In genomic region chr9:107723292-107723691, GRCm38 (mm10) we compare ENCODE assay signal across 9 mouse cellular contexts. TPM values are rescaled to one million over a fixed set of nuclear protein-coding genes. Genes with fewer than 3 reads are reported as not detected.
DNase-seq lines count a peak whose midpoint lies in the region; ATAC-seq and TF ChIP-seq lines count a peak whose summit lies in the region.
"Had no signal": no experiment of that assay in that cellular context is flagged by ENCODE, and none has a peak within 500 bp of the region (broad histone marks: within the 10 kb centered on the region; RNA-seq: fewer than 3 reads in every experiment).

No protein-coding gene starts in this region.

- TF ChIP-seq POLR2A in liver, adult 2 months (IDR thresholded peaks at IDR 0.05; ENCODE audit: extremely low read depth, insufficient read depth, low read length) = no peak

- H3K4me3 ChIP-seq in liver, adult 2 months (ENCODE audit: insufficient read depth, low read depth, low read length) = no peak overlapping the region
- no peak overlapping the region for H3K4me3 ChIP-seq in liver, postnatal 0 days (ENCODE audit: low read depth, low read length)
- no peak overlapping the region for H3K4me3 ChIP-seq in forebrain, embryonic 11.5 days (ENCODE audit: low read depth, low read length)
- H3K4me3 ChIP-seq in hindbrain, postnatal 0 days (ENCODE audit: low read length) = no peak overlapping the region
- H3K4me3 ChIP-seq in midbrain, postnatal 0 days (ENCODE audit: low read depth, low read length) = no peak overlapping the region

- no peak overlapping the region for H3K4me2 ChIP-seq in liver, postnatal 0 days (ENCODE audit: low read depth, low read length)
- H3K4me2 ChIP-seq in forebrain, embryonic 11.5 days (ENCODE audit: low read depth, low read length, severe bottlenecking) = peak overlapping the region; percentile 38; the same call in 1 of the 2 replicates
- peak overlapping the region; percentile 36; the same call in 1 of the 2 replicates for H3K4me2 ChIP-seq in hindbrain, postnatal 0 days (ENCODE audit: low read depth, low read length)
- H3K4me2 ChIP-seq in midbrain, postnatal 0 days (ENCODE audit: low read depth, low read length, poor library complexity, severe bottlenecking) = no peak overlapping the region

- no peaks in the 10 kb centered on the region for H3K36me3 ChIP-seq in liver, adult 2 months (ENCODE audit: control insufficient read depth, insufficient read depth, low read length)
- H3K36me3 ChIP-seq in liver, postnatal 0 days (replicated peaks; ENCODE audit: insufficient read depth, low read length) = no peaks in the 10 kb centered on the region
- H3K36me3 ChIP-seq in forebrain, embryonic 11.5 days (ENCODE audit: control insufficient read depth, insufficient read depth, low read length) = no peaks in the 10 kb centered on the region
- no peaks in the 10 kb centered on the region for H3K36me3 ChIP-seq in hindbrain, postnatal 0 days (ENCODE audit: insufficient read depth, low read length)
- no peaks in the 10 kb centered on the region for H3K36me3 ChIP-seq in midbrain, postnatal 0 days (ENCODE audit: insufficient read depth, low read length)

- no peak overlapping the region for H3K9ac ChIP-seq in liver, adult 2 months (ENCODE audit: low read depth, low read length)
- no peak overlapping the region for H3K9ac ChIP-seq in liver, postnatal 0 days (replicated peaks)
- peak overlapping the region; percentile 35; the same call in 1 of the 2 replicates for H3K9ac ChIP-seq in forebrain, embryonic 11.5 days (ENCODE audit: low read length)
- 0 out of 2 replicates have a peak overlapping the region, but pooled peaks have one; percentile 5 for H3K9ac ChIP-seq in hindbrain, postnatal 0 days (replicated peaks; ENCODE audit: low read length)
- H3K9ac ChIP-seq in midbrain, postnatal 0 days (replicated peaks; ENCODE audit: low read length, poor library complexity, severe bottlenecking) = no peak overlapping the region

- no peaks in the 10 kb centered on the region for H3K9me3 ChIP-seq in liver, postnatal 0 days (ENCODE audit: low read length)
- H3K9me3 ChIP-seq in forebrain, embryonic 11.5 days (ENCODE audit: control insufficient read depth, low read length) = no peaks in the 10 kb centered on the region
- H3K9me3 ChIP-seq in hindbrain, postnatal 0 days (ENCODE audit: low read length) = no peaks in the 10 kb centered on the region
- H3K9me3 ChIP-seq in midbrain, postnatal 0 days (ENCODE audit: low read length) = no peaks in the 10 kb centered on the region

- H3K4me1 ChIP-seq in liver, adult 2 months (ENCODE audit: control insufficient read depth, insufficient read depth, low read length) = peaks cover 4% of the 10 kb centered on the region
- peaks cover 12% of the 10 kb centered on the region for H3K4me1 ChIP-seq in liver, postnatal 0 days (ENCODE audit: insufficient read depth)
- H3K4me1 ChIP-seq in forebrain, embryonic 11.5 days (replicated peaks; ENCODE audit: control insufficient read depth, insufficient read depth, low read length) = peaks cover 21% of the 10 kb centered on the region
- peaks cover 18% of the 10 kb centered on the region; the same call in 1 of the 2 replicates for H3K4me1 ChIP-seq in hindbrain, postnatal 0 days (ENCODE audit: insufficient read depth, low read length)
- H3K4me1 ChIP-seq in midbrain, postnatal 0 days (ENCODE audit: insufficient read depth, low read length) = peaks cover 27% of the 10 kb centered on the region

- TF ChIP-seq EP300 in liver, postnatal 0 days (IDR thresholded peaks at IDR 0.05; ENCODE audit: low read depth) = no peak

- H3K27me3 ChIP-seq in liver, adult 2 months (ENCODE audit: control insufficient read depth, insufficient read depth, low read length) = no peaks in the 10 kb centered on the region
- H3K27me3 ChIP-seq in liver, postnatal 0 days (ENCODE audit: insufficient read depth, low read length) = 0 out of 2 replicates have a peak, but pooled peaks cover 4% of the 10 kb centered on the region
- H3K27me3 ChIP-seq in forebrain, embryonic 11.5 days (ENCODE audit: control insufficient read depth, insufficient read depth, low read length) = no peaks in the 10 kb centered on the region
- no peaks in the 10 kb centered on the region for H3K27me3 ChIP-seq in hindbrain, postnatal 0 days (ENCODE audit: insufficient read depth, low read length)
- no peaks in the 10 kb centered on the region for H3K27me3 ChIP-seq in midbrain, postnatal 0 days (ENCODE audit: insufficient read depth, low read length)

- no peaks in the 10 kb centered on the region for H3K79me2 ChIP-seq in liver, adult 2 months (ENCODE audit: control insufficient read depth, insufficient read depth, low read length)

- 0 out of 2 replicates have a peak overlapping the region, but pooled peaks have one; percentile 32 for H3K27ac ChIP-seq in liver, adult 2 months (replicated peaks; ENCODE audit: insufficient read depth, low read depth, low read length)
- no peak overlapping the region; the same call in 1 of the 2 replicates for H3K27ac ChIP-seq in liver, postnatal 0 days (ENCODE audit: low read depth)
- peak overlapping the region; percentile 51 for H3K27ac ChIP-seq in forebrain, embryonic 11.5 days (ENCODE audit: low read depth, low read length)
- H3K27ac ChIP-seq in hindbrain, postnatal 0 days = peak overlapping the region; percentile 51; the same call in 1 of the 2 replicates
- peak overlapping the region; percentile 63; the same call in 1 of the 2 replicates for H3K27ac ChIP-seq in midbrain, postnatal 0 days (ENCODE audit: low read depth, low read length)

- DNase-seq in liver, adult 2 months (ENCODE audit: extremely low read depth, low read depth, low spot score) = no peak
- no peak for DNase-seq in liver, postnatal 0 days
- DNase-seq in forebrain, embryonic 11.5 days (ENCODE audit: low spot score) = no peak
- no peak for DNase-seq in hindbrain, postnatal 0 days (ENCODE audit: low spot score)
- no peak for DNase-seq in midbrain, postnatal 0 days (ENCODE audit: low spot score)
- no peak for DNase-seq in spleen, postnatal 14 days (ENCODE audit: low spot score in 2 of 2)
- DNase-seq: right cerebral cortex, postnatal 25 days had no signal

- TF ChIP-seq CTCF in liver, adult 2 months (IDR thresholded peaks at IDR 0.05; ENCODE audit: low read depth, low read length) = no peak
- TF ChIP-seq CTCF in liver, postnatal 0 days (IDR thresholded peaks at IDR 0.05; ENCODE audit: low read depth) = no peak
- TF ChIP-seq CTCF in hindbrain, postnatal 0 days (IDR thresholded peaks at IDR 0.05; ENCODE audit: low read depth) = no peak
- TF ChIP-seq CTCF in midbrain, postnatal 0 days (IDR thresholded peaks at IDR 0.05) = no peak

- ATAC-seq in liver, postnatal 0 days = no peak
- peak; percentile 11 for ATAC-seq in forebrain, embryonic 11.5 days (replicated peaks; ENCODE audit: low FRiP score)
- peak; percentile 4; the same call in 1 of the 2 replicates for ATAC-seq in hindbrain, postnatal 0 days
- 0 out of 2 replicates have a peak, but pooled peaks have one; percentile 25 for ATAC-seq in midbrain, postnatal 0 days (ENCODE audit: low FRiP score)
- ATAC-seq in inflammation-experienced regulatory T-cells, adult 6 months = no peak

- 67% methylated on average over 6 of the region's 6 CpGs for WGBS in liver, adult 2 months
- 35% methylated on average over 6 of the region's 6 CpGs for WGBS in liver, postnatal 0 days (ENCODE audit: insufficient replicate concordance)
- WGBS in forebrain, embryonic 11.5 days = 18% methylated on average over 6 of the region's 6 CpGs
- 24% methylated on average over 6 of the region's 6 CpGs for WGBS in hindbrain, postnatal 0 days
- 24% methylated on average over 6 of the region's 6 CpGs for WGBS in midbrain, postnatal 0 days

RNA-seq across cellular contexts. Expression of gene Sema3f, which starts 13.0 kb away (rescaled TPM):
- 3.5 and 4.6 TPM in 2 replicates for total RNA-seq in liver, adult 2 months (2014; rRNA removed)
- 6.7 and 8.9 TPM in 2 replicates for polyA plus RNA-seq in liver, adult 2 months (2012; rRNA removed)
- polyA plus RNA-seq in liver, postnatal 0 days (2015; fragmentation: Nextera tagmentation; extraction: Ambion mirVana) = 0.76 and 1.1 TPM in 2 replicates
- 13.2 and 15.9 TPM in 2 replicates for polyA plus RNA-seq in forebrain, embryonic 11.5 days (2014; fragmentation: Nextera tagmentation; extraction: Ambion mirVana)
- total RNA-seq in hindbrain, postnatal 0 days (2014; rRNA removed) = 65.4 and 81.3 TPM in 2 replicates
- polyA plus RNA-seq in hindbrain, postnatal 0 days (2015; fragmentation: Nextera tagmentation; extraction: Ambion mirVana) = 7.5 and 8.7 TPM in 2 replicates
- total RNA-seq in midbrain, postnatal 0 days (2014; rRNA removed) = 115 and 120 TPM in 2 replicates
- 13.5 and 14.1 TPM in 2 replicates for polyA plus RNA-seq in midbrain, postnatal 0 days (2015; fragmentation: Nextera tagmentation; extraction: Ambion mirVana)
- not detected for polyA plus RNA-seq in inflammation-experienced regulatory T-cells, adult 6 months (2017; shearing (Covaris generic))

RNA-seq across cellular contexts. Expression of gene Gnat1, which starts 43.8 kb away (rescaled TPM):
- total RNA-seq in liver, adult 2 months (2014; rRNA removed) = 3.2 and 6.3 TPM in 2 replicates
- polyA plus RNA-seq in liver, adult 2 months (2012; rRNA removed) = 5.5 and 7.1 TPM in 2 replicates
- polyA plus RNA-seq in liver, postnatal 0 days (2015; fragmentation: Nextera tagmentation; extraction: Ambion mirVana) = 5.8 and 6.2 TPM in 2 replicates
- polyA plus RNA-seq in forebrain, embryonic 11.5 days (2014; fragmentation: Nextera tagmentation; extraction: Ambion mirVana) = 1.6 and 2.6 TPM in 2 replicates
- 0.52 TPM in 1 of 2 replicates, not detected in the other for total RNA-seq in hindbrain, postnatal 0 days (2014; rRNA removed)
- 2.4 and 2.7 TPM in 2 replicates for polyA plus RNA-seq in hindbrain, postnatal 0 days (2015; fragmentation: Nextera tagmentation; extraction: Ambion mirVana)
- 0.52 and 0.55 TPM in 2 replicates for total RNA-seq in midbrain, postnatal 0 days (2014; rRNA removed)
- 2.3 and 2.6 TPM in 2 replicates for polyA plus RNA-seq in midbrain, postnatal 0 days (2015; fragmentation: Nextera tagmentation; extraction: Ambion mirVana)
- 1 to 10 TPM in 1 of 3 experiments, under 1 TPM in 1, not detected in 1; 0.58 to 1.1 TPM for polyA plus RNA-seq in inflammation-experienced regulatory T-cells, adult 6 months (2017; shearing (Covaris generic))
- total RNA-seq: hematopoietic stem cell, adult 5-6 weeks had no signal

RNA-seq across cellular contexts. Expression of gene Rbm5, which starts 47.5 kb away (rescaled TPM):
- total RNA-seq in liver, adult 2 months (2014; rRNA removed) = 46.2 and 48.3 TPM in 2 replicates
- polyA plus RNA-seq in liver, adult 2 months (2012; rRNA removed) = 18.1 and 31.3 TPM in 2 replicates
- 37.8 and 41.7 TPM in 2 replicates for polyA plus RNA-seq in liver, postnatal 0 days (2015; fragmentation: Nextera tagmentation; extraction: Ambion mirVana)
- polyA plus RNA-seq in forebrain, embryonic 11.5 days (2014; fragmentation: Nextera tagmentation; extraction: Ambion mirVana) = 198 and 206 TPM in 2 replicates
- 85.5 and 149 TPM in 2 replicates for total RNA-seq in hindbrain, postnatal 0 days (2014; rRNA removed)
- polyA plus RNA-seq in hindbrain, postnatal 0 days (2015; fragmentation: Nextera tagmentation; extraction: Ambion mirVana) = 142 and 148 TPM in 2 replicates
- 142 and 145 TPM in 2 replicates for total RNA-seq in midbrain, postnatal 0 days (2014; rRNA removed)
- 159 and 160 TPM in 2 replicates for polyA plus RNA-seq in midbrain, postnatal 0 days (2015; fragmentation: Nextera tagmentation; extraction: Ambion mirVana)
- polyA plus RNA-seq in inflammation-experienced regulatory T-cells, adult 6 months (2017; shearing (Covaris generic)) = 100 to 1,000 TPM; 305 to 399 (median 332) TPM

RNA-seq across cellular contexts. Expression of gene Slc38a3, which starts 54.0 kb away (rescaled TPM):
- 982 and 1,378 TPM in 2 replicates for total RNA-seq in liver, adult 2 months (2014; rRNA removed)
- 3,567 and 4,585 TPM in 2 replicates for polyA plus RNA-seq in liver, adult 2 months (2012; rRNA removed)
- 147 and 174 TPM in 2 replicates for polyA plus RNA-seq in liver, postnatal 0 days (2015; fragmentation: Nextera tagmentation; extraction: Ambion mirVana)
- 6.7 TPM in 2 replicates for polyA plus RNA-seq in forebrain, embryonic 11.5 days (2014; fragmentation: Nextera tagmentation; extraction: Ambion mirVana)
- total RNA-seq in hindbrain, postnatal 0 days (2014; rRNA removed) = 102 and 134 TPM in 2 replicates
- polyA plus RNA-seq in hindbrain, postnatal 0 days (2015; fragmentation: Nextera tagmentation; extraction: Ambion mirVana) = 52.1 and 54.5 TPM in 2 replicates
- total RNA-seq in midbrain, postnatal 0 days (2014; rRNA removed) = 70.0 and 94.5 TPM in 2 replicates
- polyA plus RNA-seq in midbrain, postnatal 0 days (2015; fragmentation: Nextera tagmentation; extraction: Ambion mirVana) = 37.6 and 44.6 TPM in 2 replicates
- not detected for polyA plus RNA-seq in inflammation-experienced regulatory T-cells, adult 6 months (2017; shearing (Covaris generic))
- total RNA-seq: hematopoietic stem cell, adult 5-6 weeks had no signal

Comparison
In these comparisons a context has a peak if more than half of its experiments do, and no peak if none do; other contexts are left out.
1. H3K9ac ChIP-seq: peak in forebrain, embryonic 11.5 days (single experiment) and hindbrain, postnatal 0 days (single experiment); none in liver, adult 2 months (single experiment), liver, postnatal 0 days (single experiment) and midbrain, postnatal 0 days (single experiment).
2. ATAC-seq: peak in forebrain, embryonic 11.5 days (single experiment), hindbrain, postnatal 0 days (single experiment) and midbrain, postnatal 0 days (single experiment); none in liver, postnatal 0 days (single experiment) and inflammation-experienced regulatory T-cells, adult 6 months (single experiment).
3. H3K4me2 ChIP-seq: peak in forebrain, embryonic 11.5 days (single experiment) and hindbrain, postnatal 0 days (single experiment); none in liver, postnatal 0 days (single experiment) and midbrain, postnatal 0 days (single experiment).